Mouse (Mus musculus) heart, adult 2 months (tissue): Measurements from ENCODE around the gene Lamc1.

Source experiments
- CTCF ChIP-seq: fragments of 200-600 bp; IDR thresholded peaks from 2 replicates; pipeline ENCODE4 v1.8.1; 2022; ENCODE audit warnings: antibody characterized with exemption, mild to moderate bottlenecking, moderate library complexity
- EP300 ChIP-seq: fragments of 200-500 bp; IDR thresholded peaks from 2 replicates; pipeline ENCODE4 v1.6.1; 2011; ENCODE audit warnings: low read depth, low read length, control low read depth; ENCODE audit not compliant: insufficient read depth

GRCm38 (mm10) chr1:153292202-153292601 lies 40.4 kb downstream of the Lamc1 start:
- no peak for TF ChIP-seq CTCF
- TF ChIP-seq EP300, result peak; percentile 58; the same call in 1 of the 2 replicates
